Mouse (Mus musculus) embryo, embryonic 9.5 days (tissue): ENCODE data around the gene Yaf2.

Experiments used
- DNase-seq: peaks from one replicate; pipeline ENCODE4 v3.0.0-alpha.2; 2017; ENCODE audit errors: extremely low spot score

Gene Yaf2

GRCm38 (mm10) chr15:93287628-93288027, 49.1 kb downstream of the Yaf2 start:
- no peak for DNase-seq

- no peak for DNase-seq
Observed at GRCm38 (mm10) chr15:93285244-93285643, 51.5 kb downstream of the Yaf2 start.

GRCm38 (mm10) chr15:93284326-93284725, 52.4 kb downstream of the Yaf2 start:
- no peak for DNase-seq

GRCm38 (mm10) chr15:93283349-93283748, 53.4 kb downstream of the Yaf2 start:
- DNase-seq = no peak

- peak; percentile 31 for DNase-seq
Observed at GRCm38 (mm10) chr15:93276276-93276675, 60.5 kb downstream of the Yaf2 start.

GRCm38 (mm10) chr15:93275623-93276022, 61.1 kb downstream of the Yaf2 start:
- DNase-seq = no peak

GRCm38 (mm10) chr15:93274679-93275583, 61.8 kb downstream of the Yaf2 start, which contains the start of gene Gxylt1:
Gene Gxylt1, minus strand, starts transcription at chr15:93275179.
- peak; percentile 100 for DNase-seq

- DNase-seq = no peak
Observed at GRCm38 (mm10) chr15:93273788-93274678, 62.7 kb downstream of the Yaf2 start.

GRCm38 (mm10) chr15:93272948-93273347, 63.8 kb downstream of the Yaf2 start:
- DNase-seq = no peak

- no peak for DNase-seq
Observed at GRCm38 (mm10) chr15:93270289-93270855, 66.4 kb downstream of the Yaf2 start.

GRCm38 (mm10) chr15:93269572-93269971, 67.2 kb downstream of the Yaf2 start:
- no peak for DNase-seq

- DNase-seq = no peak
Observed at GRCm38 (mm10) chr15:93268001-93268400, 68.7 kb downstream of the Yaf2 start.

GRCm38 (mm10) chr15:93267479-93267878, 69.3 kb downstream of the Yaf2 start:
- DNase-seq = no peak

- no peak for DNase-seq
Observed at GRCm38 (mm10) chr15:93266361-93266760, 70.4 kb downstream of the Yaf2 start.

- no peak for DNase-seq
Observed at GRCm38 (mm10) chr15:93265728-93266127, 71.0 kb downstream of the Yaf2 start.

GRCm38 (mm10) chr15:93265231-93265630, 71.5 kb downstream of the Yaf2 start:
- DNase-seq = no peak

GRCm38 (mm10) chr15:93264221-93264620, 72.5 kb downstream of the Yaf2 start:
- no peak for DNase-seq

- no peak for DNase-seq
Observed at GRCm38 (mm10) chr15:93263566-93263965, 73.2 kb downstream of the Yaf2 start.

GRCm38 (mm10) chr15:93262818-93263217, 73.9 kb downstream of the Yaf2 start:
- no peak for DNase-seq

GRCm38 (mm10) chr15:93262274-93262673, 74.5 kb downstream of the Yaf2 start:
- no peak for DNase-seq

- no peak for DNase-seq
Observed at GRCm38 (mm10) chr15:93259933-93260332, 76.8 kb downstream of the Yaf2 start.

- DNase-seq = peak; percentile 17
Observed at GRCm38 (mm10) chr15:93255295-93255694, 81.4 kb downstream of the Yaf2 start.
